Mouse (Mus musculus) MEL (cell line): ENCODE measurements at regions not wholly inside any gene's neighbourhood (a gene's known extent, or its start where the extent isn't known, plus 50 kb on each side); places are given as distances from the start of the nearest gene placed in this dataset.

ENCODE experiments used
- DNase-seq: peaks from one replicate; pipeline ENCODE4 v3.0.0; 2011; ENCODE audit warnings: low read depth, low spot score
- H3K27ac ChIP-seq: 2 replicates; pipeline ENCODE4 v1.5.1; 2012; ENCODE audit warnings: low read depth, mild to moderate bottlenecking, control low read depth, low read length, moderate library complexity; ENCODE audit not compliant: control insufficient read depth
- H3K27me3 ChIP-seq, 2 experiments: fragments of 150-350 bp in 1 of 2; sonication (generic) in 1 of 2; 2 replicates each; pipeline ENCODE4 v1.6.1; 2012; ENCODE audit warnings: low read length in 2 of 2, mild to moderate bottlenecking in 2 of 2, improper control_type of control experiment in 1 of 2, moderate library complexity in 1 of 2; ENCODE audit not compliant: insufficient read depth in 2 of 2, control insufficient read depth in 1 of 2
- H3K36me3 ChIP-seq, 2 experiments: 2 replicates each; pipeline ENCODE4 v1.6.1; 2012 to 2014; ENCODE audit warnings: low read length in 2 of 2, improper control_type of control experiment in 1 of 2, inconsistent platforms in 1 of 2, mild to moderate bottlenecking in 1 of 2; ENCODE audit not compliant: insufficient read depth in 2 of 2, control insufficient read depth in 1 of 2
- H3K4me1 ChIP-seq, 2 experiments: fragments of 150-350 bp in 1 of 2; sonication (generic) in 1 of 2; 2 replicates each; pipeline ENCODE4 v1.6.1; 2012; ENCODE audit warnings: low read length in 2 of 2, improper control_type of control experiment in 1 of 2, mild to moderate bottlenecking in 1 of 2; ENCODE audit not compliant: insufficient read depth in 2 of 2, control insufficient read depth in 1 of 2
- H3K4me3 ChIP-seq, 2 experiments: fragments of 150-350 bp in 1 of 2; sonication (generic) in 1 of 2; 2 replicates each; pipeline ENCODE4 v1.5.1; 2012; ENCODE audit warnings: low read depth in 2 of 2, low read length in 2 of 2, mild to moderate bottlenecking in 2 of 2, moderate library complexity in 2 of 2, control low read depth in 1 of 2, improper control_type of control experiment in 1 of 2; ENCODE audit not compliant: control insufficient read depth in 1 of 2, insufficient read depth in 1 of 2
- H3K79me2 ChIP-seq: 2 replicates; pipeline ENCODE4 v1.6.1; 2012; ENCODE audit warnings: mild to moderate bottlenecking, low read length, moderate library complexity; ENCODE audit not compliant: control insufficient read depth, poor library complexity, insufficient read depth
- H3K9ac ChIP-seq: 2 replicates; pipeline ENCODE4 v1.6.1; 2012; ENCODE audit warnings: low read depth, mild to moderate bottlenecking, control low read depth, low read length, moderate library complexity; ENCODE audit not compliant: control insufficient read depth, poor library complexity, severe bottlenecking
- H3K9me3 ChIP-seq: fragments of 150-350 bp; sonication (generic); replicated peaks from 2 replicates; pipeline ENCODE4 v1.6.1; 2012; ENCODE audit warnings: mild to moderate bottlenecking, low read length, improper control_type of control experiment, moderate library complexity; ENCODE audit not compliant: insufficient read depth
- CHD1 ChIP-seq: IDR thresholded peaks from 2 replicates; pipeline ENCODE4 v1.6.1; 2012; ENCODE audit warnings: low read depth, mild to moderate bottlenecking, inconsistent platforms, low read length, improper control_type of control experiment
- EP300 ChIP-seq, 2 experiments: IDR thresholded peaks; 2 replicates each; pipeline ENCODE4 v1.6.1; 2011; ENCODE audit warnings: improper control_type of control experiment in 2 of 2, low read length in 2 of 2, low read depth in 1 of 2, mild to moderate bottlenecking in 1 of 2
- GABPA ChIP-seq: IDR thresholded peaks from 2 replicates; pipeline ENCODE4 v1.6.1; 2012; ENCODE audit warnings: low read depth, mild to moderate bottlenecking, inconsistent platforms, low read length, improper control_type of control experiment, moderate library complexity
- GATA1 ChIP-seq: IDR thresholded peaks from 2 replicates; pipeline ENCODE4 v1.6.1; 2011; ENCODE audit warnings: low read depth, low read length, improper control_type of control experiment
- JUND ChIP-seq: IDR thresholded peaks from 2 replicates; pipeline ENCODE4 v1.6.1; 2011; ENCODE audit warnings: low read depth, mild to moderate bottlenecking, improper control_type of control experiment, low read length
- KAT2A ChIP-seq: conservative IDR thresholded peaks from 2 replicates; pipeline ENCODE4 v1.6.1; 2012; ENCODE audit warnings: low read depth, low read length, improper control_type of control experiment, inconsistent platforms
- MAFK ChIP-seq: IDR thresholded peaks from 2 replicates; pipeline ENCODE4 v1.6.1; 2011; ENCODE audit warnings: low read depth, mild to moderate bottlenecking, low read length, improper control_type of control experiment, borderline replicate concordance
- MEF2A ChIP-seq: IDR thresholded peaks from 2 replicates; pipeline ENCODE4 v1.6.1; 2014; ENCODE audit warnings: low read depth, mild to moderate bottlenecking, inconsistent platforms, low read length, improper control_type of control experiment; ENCODE audit not compliant: poor library complexity, insufficient replicate concordance, severe bottlenecking; ENCODE audit errors: extremely low read depth
- MYB ChIP-seq: IDR thresholded peaks from 2 replicates; pipeline ENCODE4 v1.6.1; 2011; ENCODE audit warnings: mild to moderate bottlenecking, low read depth, low read length, improper control_type of control experiment
- MYC ChIP-seq: IDR thresholded peaks from 2 replicates; pipeline ENCODE4 v1.6.1; 2011; ENCODE audit warnings: low read depth, mild to moderate bottlenecking, low read length, improper control_type of control experiment, moderate library complexity
- NELFE ChIP-seq: IDR thresholded peaks from 2 replicates; pipeline ENCODE4 v1.6.1; 2011; ENCODE audit warnings: low read depth, low read length, improper control_type of control experiment
- POLR2AphosphoS2 ChIP-seq: IDR thresholded peaks from 2 replicates; pipeline ENCODE4 v1.6.1; 2011; ENCODE audit warnings: low read length, improper control_type of control experiment
- RCOR1 ChIP-seq: IDR thresholded peaks from 2 replicates; pipeline ENCODE4 v1.6.1; 2012; ENCODE audit warnings: low read depth, mild to moderate bottlenecking, inconsistent platforms, low read length, improper control_type of control experiment
- SIN3A ChIP-seq: IDR thresholded peaks from 2 replicates; pipeline ENCODE4 v1.6.1; 2012; ENCODE audit warnings: low read length, improper control_type of control experiment, inconsistent platforms
- SMC3 ChIP-seq: IDR thresholded peaks from 2 replicates; pipeline ENCODE4 v1.6.1; 2011; ENCODE audit warnings: low read depth, low read length, improper control_type of control experiment
- TAL1 ChIP-seq: IDR thresholded peaks from 2 replicates; pipeline ENCODE4 v1.6.1; 2012; ENCODE audit warnings: mild to moderate bottlenecking, inconsistent platforms, low read length, moderate library complexity, mixed read lengths
- TBP ChIP-seq: IDR thresholded peaks from 2 replicates; pipeline ENCODE4 v1.8.0; 2011; ENCODE audit warnings: low read depth, low read length, improper control_type of control experiment
- USF1 ChIP-seq: IDR thresholded peaks from 2 replicates; pipeline ENCODE4 v1.6.1; 2014; ENCODE audit warnings: low read depth, mild to moderate bottlenecking, inconsistent platforms, low read length, improper control_type of control experiment, moderate library complexity
- ZNF384 ChIP-seq: IDR thresholded peaks from 2 replicates; pipeline ENCODE4 v1.6.1; 2012; ENCODE audit warnings: low read depth, mild to moderate bottlenecking, inconsistent platforms, low read length, improper control_type of control experiment

GRCm38 (mm10) chr14:29877671-29878422 lies 90.3 kb upstream of the Selenok start:
- no peak for DNase-seq
- no peak overlapping the region for H3K9ac ChIP-seq
- no peaks in the 10 kb centered on the region for H3K79me2 ChIP-seq
- no peaks in the 10 kb centered on the region for H3K27me3 ChIP-seq
- H3K36me3 ChIP-seq = no peaks in the 10 kb centered on the region
- no peak for TF ChIP-seq NELFE
- no peak for TF ChIP-seq TBP
- TF ChIP-seq USF1 = no peak
- no peak for TF ChIP-seq MEF2A
- TF ChIP-seq EP300 (IDR thresholded peaks at IDR 0.05; ENCODE audit: low read depth in 1 of 2, low read length in 2 of 2) = no peak
- TF ChIP-seq SIN3A = no peak
- TF ChIP-seq GABPA = no peak
- TF ChIP-seq MYB = no peak
- TF ChIP-seq SMC3 = no peak
- TF ChIP-seq GATA1 = no peak
- TF ChIP-seq ZNF384 = no peak
- TF ChIP-seq RCOR1 = no peak
- no peak for TF ChIP-seq KAT2A
- TF ChIP-seq JUND = no peak
- no peak for TF ChIP-seq MYC
- no peak overlapping the region for H3K27ac ChIP-seq
- no peaks in the 10 kb centered on the region for H3K9me3 ChIP-seq
- no peaks in the 10 kb centered on the region for H3K4me1 ChIP-seq
- H3K4me3 ChIP-seq = no peak overlapping the region

DNA sequence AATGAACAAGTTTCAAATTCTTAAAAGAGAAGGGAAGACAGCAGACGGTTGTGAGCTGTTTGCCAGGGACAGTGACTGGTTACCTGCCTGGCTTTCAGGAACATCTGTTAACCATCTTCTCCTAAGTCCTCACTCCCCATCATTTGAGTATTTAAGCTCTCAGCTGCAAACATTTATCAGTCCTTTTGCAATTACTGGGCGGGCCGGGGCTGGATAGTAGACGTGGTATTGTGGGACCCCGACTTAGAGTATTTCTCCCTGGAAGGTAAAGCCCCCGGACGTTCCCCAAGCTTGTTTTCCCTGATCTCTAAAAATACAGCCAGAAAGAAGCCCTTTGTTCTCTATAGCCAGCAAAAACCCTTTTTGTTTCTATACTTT lies 89.7 kb upstream of the Selenok start:
- Histone ChIP-seq H3K27ac (no peak overlapping the region), H3K27me3 (no peaks in the 10 kb centered on the region), H3K36me3 (no peaks in the 10 kb centered on the region), H3K4me3 (no peak overlapping the region), H3K9me3 (no peaks in the 10 kb centered on the region), H3K9ac (no peak overlapping the region), H3K4me1 (no peaks in the 10 kb centered on the region), H3K79me2 (no peaks in the 10 kb centered on the region)
- DNase-seq = no peak
- TF ChIP-seq TBP = no peak
- TF ChIP-seq NELFE = no peak
- TF ChIP-seq MEF2A = no peak
- TF ChIP-seq JUND = no peak
- no peak for TF ChIP-seq MAFK
- TF ChIP-seq CHD1 = no peak
- no peak for TF ChIP-seq RCOR1
- TF ChIP-seq TAL1 = no peak
- no peak for TF ChIP-seq POLR2AphosphoS2
